Mouse (Mus musculus): ENCODE measurements at regions not wholly inside any gene's neighbourhood (a gene's known extent, or its start where the extent isn't known, plus 50 kb on each side); places are given as distances from the start of the nearest gene placed in this dataset.

DNA sequence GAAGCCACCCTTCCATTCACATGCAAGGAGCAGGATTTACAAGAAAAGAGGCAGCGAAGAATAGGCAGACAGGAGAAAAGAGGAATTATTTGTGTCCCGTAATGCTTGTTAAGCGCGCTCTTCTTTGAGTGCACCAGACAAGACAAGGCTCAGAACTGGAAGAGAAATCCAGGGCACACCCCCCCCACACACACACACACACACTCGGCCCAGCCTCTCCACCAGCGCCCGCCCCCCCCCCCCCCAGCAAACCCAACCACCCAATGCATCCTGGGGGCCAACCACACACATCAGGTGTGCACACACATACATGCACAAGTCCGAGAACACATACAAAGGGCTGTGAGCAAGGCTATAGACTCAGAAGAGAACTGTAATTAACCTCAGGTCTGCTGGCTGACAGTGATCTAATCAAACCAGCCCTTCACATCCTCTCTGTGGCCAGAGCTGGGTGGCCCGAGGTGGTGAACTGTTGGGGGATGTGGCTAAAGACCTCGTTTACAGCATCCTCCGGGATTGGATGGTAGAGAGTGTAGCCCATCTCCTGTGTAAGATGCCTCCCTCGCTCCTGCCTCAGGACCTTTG lies 108.7 kb upstream of the Lhx5 start:
- 18% methylated on average over 12 of the region's 12 CpGs for WGBS
- no peak overlapping the region for H3K9ac ChIP-seq (ENCODE audit: low read length)

DNA sequence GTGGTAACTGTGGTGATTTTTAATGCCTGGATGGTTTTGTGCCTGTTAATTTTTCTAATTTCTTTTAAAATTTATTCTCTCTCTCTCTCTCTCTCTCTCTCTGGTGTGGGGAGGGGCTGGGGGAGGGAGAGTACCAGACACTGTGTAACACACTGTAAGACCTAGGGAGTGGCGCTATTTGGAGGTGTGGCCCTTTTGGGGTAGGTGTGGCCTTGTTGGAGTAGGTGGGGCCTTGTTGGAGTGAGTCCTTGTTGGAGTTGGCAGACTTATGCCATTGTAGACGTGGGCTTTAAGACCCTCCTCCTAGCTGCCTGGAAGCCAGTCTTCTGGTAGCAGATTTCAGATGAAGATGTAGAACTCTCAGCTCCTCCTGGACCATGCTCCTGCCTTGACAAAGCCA lies 107.4 kb upstream of the Lhx5 start:
- Histone ChIP-seq H3K27ac (ENCODE audit: low read depth) (no peak overlapping the region), H3K9me3 (ENCODE audit: control insufficient read depth, low read length) (no peaks in the 10 kb centered on the region), H3K36me3 (ENCODE audit: control insufficient read depth, insufficient read depth, low read length) (no peaks in the 10 kb centered on the region), H3K9ac (ENCODE audit: low read length) (no peak overlapping the region), H3K4me2 (ENCODE audit: low read length) (no peak overlapping the region), H3K4me3 (ENCODE audit: low read depth, low read length) (no peak overlapping the region), H3K4me1 (replicated peaks; ENCODE audit: control insufficient read depth, insufficient read depth, low read length) (no peaks in the 10 kb centered on the region), H3K27me3 (replicated peaks; ENCODE audit: control insufficient read depth, insufficient read depth, low read length) (peaks cover 35% of the 10 kb centered on the region)
- ATAC-seq (replicated peaks; ENCODE audit: low FRiP score, low TSS enrichment, low read depth): no peak
- no peak for DNase-seq (ENCODE audit: low spot score)
- 68% methylated on average over 2 of the region's 2 CpGs for WGBS

More for the DNA sequence above, 108.7 kb upstream of the Lhx5 start:
- no peak overlapping the region for H3K27ac ChIP-seq (ENCODE audit: low read depth)
- DNase-seq (ENCODE audit: low spot score): no peak
- no peak for ATAC-seq (replicated peaks; ENCODE audit: low FRiP score, low TSS enrichment, low read depth)
- peak overlapping the region; percentile 46 for H3K4me2 ChIP-seq (ENCODE audit: low read length)
- H3K9me3 ChIP-seq (ENCODE audit: control insufficient read depth, low read length): no peaks in the 10 kb centered on the region
- 0 out of 2 replicates have a peak overlapping the region, but pooled peaks have one; percentile 12 for H3K4me3 ChIP-seq (ENCODE audit: low read depth, low read length)
- no peaks in the 10 kb centered on the region for H3K4me1 ChIP-seq (replicated peaks; ENCODE audit: control insufficient read depth, insufficient read depth, low read length)
- H3K27me3 ChIP-seq (replicated peaks; ENCODE audit: control insufficient read depth, insufficient read depth, low read length): peaks cover 35% of the 10 kb centered on the region
- no peaks in the 10 kb centered on the region for H3K36me3 ChIP-seq (ENCODE audit: control insufficient read depth, insufficient read depth, low read length)

- H3K27me3 ChIP-seq (replicated peaks; ENCODE audit: control insufficient read depth, insufficient read depth, low read length): peaks cover 38% of the 10 kb centered on the region
- H3K27ac ChIP-seq (ENCODE audit: low read depth): no peak overlapping the region
- DNase-seq (ENCODE audit: low spot score) (no peak), ATAC-seq (replicated peaks; ENCODE audit: low FRiP score, low TSS enrichment, low read depth) (no peak)
- H3K9me3 ChIP-seq (ENCODE audit: control insufficient read depth, low read length): no peaks in the 10 kb centered on the region
- no peaks in the 10 kb centered on the region for H3K36me3 ChIP-seq (ENCODE audit: control insufficient read depth, insufficient read depth, low read length)
- no peak overlapping the region for H3K9ac ChIP-seq (ENCODE audit: low read length)
- no peak overlapping the region for H3K4me2 ChIP-seq (ENCODE audit: low read length)
- H3K4me1 ChIP-seq (replicated peaks; ENCODE audit: control insufficient read depth, insufficient read depth, low read length): no peaks in the 10 kb centered on the region
- H3K4me3 ChIP-seq (ENCODE audit: low read depth, low read length): no peak overlapping the region
- WGBS: 44% methylated on average over 16 of the region's 16 CpGs
Observed at GRCm38 (mm10) chr5:120325386-120325910, 106.1 kb upstream of the Lhx5 start.

- ATAC-seq (replicated peaks; ENCODE audit: low FRiP score, low TSS enrichment, low read depth): 0 out of 2 replicates have a peak, but pooled peaks have one; percentile 53
- no peaks in the 10 kb centered on the region for H3K36me3 ChIP-seq (ENCODE audit: control insufficient read depth, insufficient read depth, low read length)
- 47% methylated on average over 14 of the region's 14 CpGs for WGBS
- H3K4me3 ChIP-seq (ENCODE audit: low read depth, low read length): no peak overlapping the region
- H3K9me3 ChIP-seq (ENCODE audit: control insufficient read depth, low read length): no peaks in the 10 kb centered on the region
- H3K4me2 ChIP-seq (ENCODE audit: low read length): no peak overlapping the region
- H3K27me3 ChIP-seq (replicated peaks; ENCODE audit: control insufficient read depth, insufficient read depth, low read length): peaks cover 15% of the 10 kb centered on the region; the same call in 1 of the 2 replicates
- H3K4me1 ChIP-seq (replicated peaks; ENCODE audit: control insufficient read depth, insufficient read depth, low read length): 0 out of 2 replicates have a peak, but pooled peaks cover 5% of the 10 kb centered on the region
- peak; percentile 68 for DNase-seq (ENCODE audit: low spot score)
- no peak overlapping the region for H3K9ac ChIP-seq (ENCODE audit: low read length)
- no peak overlapping the region for H3K27ac ChIP-seq (ENCODE audit: low read depth)
Observed at GRCm38 (mm10) chr5:120332030-120332429, 99.5 kb upstream of the Lhx5 start.

DNA sequence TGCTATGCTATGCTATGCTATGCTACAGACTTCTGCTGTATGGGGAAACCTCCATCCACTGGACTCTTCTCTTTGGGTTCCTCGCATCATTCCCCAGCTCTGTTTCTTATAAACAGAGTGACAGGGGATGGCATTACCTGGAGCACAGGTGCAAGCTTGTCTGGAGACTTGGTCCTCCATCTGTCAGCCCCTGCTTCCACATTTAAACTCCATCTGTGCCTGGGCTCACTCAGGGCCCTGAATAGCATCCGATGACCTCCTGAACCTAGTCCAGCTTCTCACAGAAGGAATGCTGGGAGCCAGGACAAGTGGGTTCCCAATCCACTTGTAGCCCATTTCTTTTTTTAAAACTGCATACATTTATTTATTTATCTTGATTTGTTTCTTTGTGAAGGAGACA lies 92.3 kb upstream of the Lhx5 start:
- DNase-seq (ENCODE audit: low spot score): no peak
- no peaks in the 10 kb centered on the region for H3K36me3 ChIP-seq (ENCODE audit: control insufficient read depth, insufficient read depth, low read length)
- no peak for ATAC-seq (replicated peaks; ENCODE audit: low FRiP score, low TSS enrichment, low read depth)
- H3K27me3 ChIP-seq (replicated peaks; ENCODE audit: control insufficient read depth, insufficient read depth, low read length): peaks cover 13% of the 10 kb centered on the region
- H3K4me2 ChIP-seq (ENCODE audit: low read length): no peak overlapping the region
- 86% methylated on average over 2 of the region's 2 CpGs for WGBS
- H3K4me3 ChIP-seq (ENCODE audit: low read depth, low read length): no peak overlapping the region
- no peak overlapping the region for H3K27ac ChIP-seq (ENCODE audit: low read depth)
- no peak overlapping the region for H3K9ac ChIP-seq (ENCODE audit: low read length)
- H3K4me1 ChIP-seq (replicated peaks; ENCODE audit: control insufficient read depth, insufficient read depth, low read length): no peaks in the 10 kb centered on the region
- H3K9me3 ChIP-seq (ENCODE audit: control insufficient read depth, low read length): no peaks in the 10 kb centered on the region

DNA sequence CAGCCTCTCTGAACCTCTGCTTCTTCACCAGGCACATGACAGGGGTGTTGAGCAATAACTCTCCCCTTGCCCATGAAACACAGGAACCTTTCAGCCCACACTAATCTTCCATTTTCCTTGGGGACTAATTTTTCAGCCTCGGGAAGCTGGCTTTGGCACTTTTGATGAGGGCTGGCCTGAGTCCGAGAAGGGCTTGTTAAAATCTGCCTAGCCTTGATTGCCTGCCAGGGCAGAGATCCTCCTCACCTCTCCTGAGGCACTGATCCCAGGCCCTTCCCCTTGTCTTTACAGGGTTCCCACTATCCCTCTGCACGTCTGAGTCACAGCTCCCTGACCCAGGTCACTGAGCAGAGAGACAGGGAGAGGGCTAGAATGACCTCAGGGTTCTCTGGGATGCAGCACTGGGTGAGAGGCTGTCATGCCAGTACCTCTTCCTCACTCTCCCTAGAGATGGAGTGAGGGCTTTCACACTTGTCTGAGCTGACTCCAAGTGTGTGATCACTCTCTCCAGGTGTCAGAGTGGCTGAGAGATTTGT lies 90.7 kb upstream of the Lhx5 start:
- Histone ChIP-seq H3K9ac (ENCODE audit: low read length) (no peak overlapping the region), H3K4me2 (ENCODE audit: low read length) (no peak overlapping the region), H3K4me1 (replicated peaks; ENCODE audit: control insufficient read depth, insufficient read depth, low read length) (no peaks in the 10 kb centered on the region), H3K4me3 (ENCODE audit: low read depth, low read length) (no peak overlapping the region), H3K36me3 (ENCODE audit: control insufficient read depth, insufficient read depth, low read length) (no peaks in the 10 kb centered on the region), H3K27ac (ENCODE audit: low read depth) (no peak overlapping the region), H3K9me3 (ENCODE audit: control insufficient read depth, low read length) (no peaks in the 10 kb centered on the region), H3K27me3 (replicated peaks; ENCODE audit: control insufficient read depth, insufficient read depth, low read length) (peaks cover 9% of the 10 kb centered on the region)
- no peak for ATAC-seq (replicated peaks; ENCODE audit: low FRiP score, low TSS enrichment, low read depth)
- no peak for DNase-seq (ENCODE audit: low spot score)
- 40% methylated on average over 3 of the region's 3 CpGs for WGBS

- Histone ChIP-seq H3K9me3 (ENCODE audit: control insufficient read depth, low read length) (no peaks in the 10 kb centered on the region), H3K9ac (ENCODE audit: low read length) (no peak overlapping the region), H3K4me2 (ENCODE audit: low read length) (no peak overlapping the region), H3K4me1 (replicated peaks; ENCODE audit: control insufficient read depth, insufficient read depth, low read length) (no peaks in the 10 kb centered on the region), H3K36me3 (ENCODE audit: control insufficient read depth, insufficient read depth, low read length) (no peaks in the 10 kb centered on the region), H3K27me3 (replicated peaks; ENCODE audit: control insufficient read depth, insufficient read depth, low read length) (0 out of 2 replicates have a peak, but pooled peaks cover 3% of the 10 kb centered on the region), H3K27ac (ENCODE audit: low read depth) (no peak overlapping the region), H3K4me3 (ENCODE audit: low read depth, low read length) (no peak overlapping the region)
- 84% methylated on average over 3 of the region's 3 CpGs for WGBS
- ATAC-seq (replicated peaks; ENCODE audit: low FRiP score, low TSS enrichment, low read depth): no peak
- DNase-seq (ENCODE audit: low spot score): no peak
Observed at GRCm38 (mm10) chr5:120350461-120350860, 81.0 kb upstream of the Lhx5 start.

GRCm38 (mm10) chr5:120351827-120352226 lies 79.7 kb upstream of the Lhx5 start:
- no peak for ATAC-seq (replicated peaks; ENCODE audit: low FRiP score, low TSS enrichment, low read depth)
- H3K4me3 ChIP-seq (ENCODE audit: low read depth, low read length): no peak overlapping the region

DNA sequence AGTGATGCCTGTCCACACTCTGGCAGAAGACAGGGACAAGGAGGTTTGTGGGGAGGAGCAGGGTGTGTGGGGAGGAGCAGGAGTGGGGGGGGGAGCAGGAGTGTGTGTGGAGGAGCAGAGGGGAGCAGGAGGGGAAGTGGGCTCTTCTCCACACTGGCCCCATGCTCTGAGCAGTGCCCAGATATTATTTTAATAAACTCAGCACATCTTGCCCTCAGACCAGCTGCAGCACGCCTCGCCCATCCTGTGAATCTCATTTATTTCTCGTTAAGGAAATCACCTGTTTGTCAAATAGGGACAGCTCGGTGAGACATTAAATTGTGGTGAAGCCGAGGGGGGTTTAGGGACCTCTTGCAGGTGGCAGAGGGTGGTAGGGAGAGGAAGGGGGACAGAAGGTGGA lies 77.8 kb upstream of the Lhx5 start:
- Histone ChIP-seq H3K9ac (ENCODE audit: low read length) (no peak overlapping the region), H3K4me3 (ENCODE audit: low read depth, low read length) (no peak overlapping the region), H3K4me2 (ENCODE audit: low read length) (no peak overlapping the region), H3K36me3 (ENCODE audit: control insufficient read depth, insufficient read depth, low read length) (no peaks in the 10 kb centered on the region), H3K4me1 (replicated peaks; ENCODE audit: control insufficient read depth, insufficient read depth, low read length) (no peaks in the 10 kb centered on the region), H3K9me3 (ENCODE audit: control insufficient read depth, low read length) (no peaks in the 10 kb centered on the region), H3K27ac (ENCODE audit: low read depth) (no peak overlapping the region), H3K27me3 (replicated peaks; ENCODE audit: control insufficient read depth, insufficient read depth, low read length) (peaks cover 27% of the 10 kb centered on the region)
- WGBS: 65% methylated on average over 5 of the region's 5 CpGs
- DNase-seq (ENCODE audit: low spot score): no peak
- no peak for ATAC-seq (replicated peaks; ENCODE audit: low FRiP score, low TSS enrichment, low read depth)

More at GRCm38 (mm10) chr5:120351827-120352226, 79.7 kb upstream of the Lhx5 start:
- no peaks in the 10 kb centered on the region for H3K9me3 ChIP-seq (ENCODE audit: control insufficient read depth, low read length)
- no peaks in the 10 kb centered on the region for H3K36me3 ChIP-seq (ENCODE audit: control insufficient read depth, insufficient read depth, low read length)
- no peak overlapping the region for H3K9ac ChIP-seq (ENCODE audit: low read length)
- no peaks in the 10 kb centered on the region for H3K4me1 ChIP-seq (replicated peaks; ENCODE audit: control insufficient read depth, insufficient read depth, low read length)
- H3K4me2 ChIP-seq (ENCODE audit: low read length): no peak overlapping the region
- WGBS: 40% methylated on average over 5 of the region's 5 CpGs
- no peak overlapping the region for H3K27ac ChIP-seq (ENCODE audit: low read depth)
- DNase-seq (ENCODE audit: low spot score): no peak
- peaks cover 8% of the 10 kb centered on the region; the same call in 1 of the 2 replicates for H3K27me3 ChIP-seq (replicated peaks; ENCODE audit: control insufficient read depth, insufficient read depth, low read length)

Data from intestine, embryonic 14.5 days (tissue).